Mouse (Mus musculus) spleen, adult 12 weeks (tissue): ENCODE measurements around the gene Cnga2.
"Not testable (repeated sequence)": the region's sequence is repeated elsewhere in the genome, so short reads cannot be mapped to it uniquely, and the experiment has no call there.

Experiments used
- DNase-seq: peaks from one replicate; pipeline ENCODE4 v3.0.0; 2022; ENCODE audit warnings: low spot score

The Cnga2 gene

DNA sequence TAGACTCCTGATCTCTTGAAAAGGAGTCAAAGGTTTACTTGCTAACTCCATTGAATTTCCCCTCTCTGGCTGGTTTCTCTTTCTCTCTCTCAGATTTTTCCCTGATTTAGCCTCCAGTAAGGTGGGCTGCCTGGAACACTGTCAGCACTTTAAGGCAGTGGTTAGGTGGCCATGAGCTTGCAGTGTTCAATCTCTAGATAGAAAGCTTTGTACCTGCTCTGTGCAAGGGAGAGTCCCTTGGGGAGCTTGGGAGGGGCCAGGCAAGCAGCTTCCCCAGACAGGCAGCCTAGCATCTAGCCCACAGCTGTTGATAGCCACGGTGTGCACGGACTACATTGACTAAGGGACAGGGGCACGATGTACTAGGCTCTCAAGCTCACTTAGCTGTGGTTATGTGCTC is at the start of gene Cnga2:
Gene Cnga2, plus strand, starts transcription at position 301 of the 400 bp plus-strand sequence.
- DNase-seq: no peak

DNA sequence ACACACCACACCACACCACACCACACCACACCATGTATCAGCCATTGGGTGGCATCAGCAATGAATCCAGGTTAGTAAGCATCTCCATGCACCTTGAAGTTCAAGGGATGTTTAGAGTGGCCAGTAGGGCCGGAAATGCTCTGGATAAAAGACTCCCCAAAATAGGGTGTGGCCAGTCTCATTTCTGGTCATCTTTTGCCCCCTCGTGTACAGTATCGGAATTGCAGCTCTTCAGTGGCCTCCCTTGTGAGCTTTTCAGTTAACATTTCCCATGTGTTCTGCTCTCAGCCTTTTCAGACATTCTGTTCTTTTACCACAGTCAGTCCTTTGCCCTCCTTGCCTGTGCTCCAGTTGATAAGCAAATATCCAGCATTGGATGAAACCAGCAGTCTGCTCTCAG is 45.0 kb upstream of the Cnga2 start:
- no peak for DNase-seq

DNA sequence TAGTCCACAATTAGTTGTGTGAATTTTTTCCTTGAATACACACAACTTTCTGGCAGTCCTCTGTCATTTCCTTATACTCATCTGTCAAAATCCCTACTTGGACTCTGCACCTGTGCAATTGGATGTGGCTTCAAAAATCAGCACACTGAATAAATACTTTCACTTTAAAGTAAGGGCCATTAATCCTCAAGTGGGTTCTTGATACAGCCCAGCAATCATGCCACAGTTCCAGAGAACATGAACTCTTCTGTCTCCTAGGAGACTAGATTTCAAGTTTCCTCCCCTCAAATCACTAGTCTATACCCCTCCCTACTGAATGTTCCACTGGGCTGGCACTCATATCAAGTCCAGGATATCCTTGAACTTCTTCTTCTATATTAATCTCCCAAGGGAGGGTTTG is 33.3 kb upstream of the Cnga2 start:
- DNase-seq: no peak

DNA sequence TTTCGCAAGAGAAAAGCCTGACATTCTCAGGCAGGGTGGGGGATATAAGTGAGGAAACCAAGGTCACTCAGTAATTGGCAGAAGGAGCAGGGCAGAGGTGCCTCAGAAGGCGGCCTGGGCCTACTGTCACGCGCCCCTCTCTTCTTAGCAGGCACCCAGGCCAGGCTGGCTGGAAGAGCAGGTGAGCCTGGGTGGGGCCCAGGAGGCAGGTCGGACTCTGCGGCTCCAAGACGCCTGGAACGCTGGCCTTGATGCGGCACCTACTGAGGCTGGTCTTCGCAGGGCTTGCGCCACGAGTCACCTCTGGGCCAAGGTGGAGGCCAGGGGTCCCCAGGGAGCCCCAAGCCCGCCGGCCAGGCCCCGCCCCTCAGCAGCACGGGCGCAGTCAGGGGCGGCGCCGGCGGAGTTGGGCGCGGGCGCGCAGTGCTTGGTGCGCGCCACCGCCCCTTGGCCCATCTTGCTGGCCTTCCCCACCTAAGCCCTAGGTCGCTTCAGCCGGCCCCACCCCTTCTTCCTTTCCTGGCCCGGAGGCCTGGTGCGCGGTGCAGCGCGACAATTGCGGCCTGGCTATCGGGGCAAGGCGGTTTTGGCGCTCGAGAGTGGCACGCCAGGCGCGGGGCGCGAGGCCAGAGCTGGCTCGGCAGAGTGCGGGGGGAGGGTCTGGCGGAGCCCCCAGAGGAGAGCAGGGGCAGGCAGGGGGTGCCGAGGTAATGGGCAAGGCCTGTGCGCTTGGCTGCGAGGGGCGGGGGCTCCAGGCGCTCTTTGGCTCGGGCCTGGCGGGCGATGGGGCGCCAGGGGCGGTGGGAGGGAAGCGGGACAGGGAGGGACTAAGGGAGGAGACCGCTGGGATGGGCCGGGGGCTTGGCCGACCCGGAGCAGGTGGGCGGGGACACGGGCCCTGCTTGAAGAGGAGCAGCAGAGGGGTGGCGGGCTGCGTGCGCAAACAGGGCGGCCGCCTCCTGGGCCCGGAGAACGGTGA is 29.3 kb upstream of the Cnga2 start, which contains the start of gene Prrg3:
Gene Prrg3, plus strand, starts transcription at position 552 of the 979 bp plus-strand sequence.
- DNase-seq: no peak

DNA sequence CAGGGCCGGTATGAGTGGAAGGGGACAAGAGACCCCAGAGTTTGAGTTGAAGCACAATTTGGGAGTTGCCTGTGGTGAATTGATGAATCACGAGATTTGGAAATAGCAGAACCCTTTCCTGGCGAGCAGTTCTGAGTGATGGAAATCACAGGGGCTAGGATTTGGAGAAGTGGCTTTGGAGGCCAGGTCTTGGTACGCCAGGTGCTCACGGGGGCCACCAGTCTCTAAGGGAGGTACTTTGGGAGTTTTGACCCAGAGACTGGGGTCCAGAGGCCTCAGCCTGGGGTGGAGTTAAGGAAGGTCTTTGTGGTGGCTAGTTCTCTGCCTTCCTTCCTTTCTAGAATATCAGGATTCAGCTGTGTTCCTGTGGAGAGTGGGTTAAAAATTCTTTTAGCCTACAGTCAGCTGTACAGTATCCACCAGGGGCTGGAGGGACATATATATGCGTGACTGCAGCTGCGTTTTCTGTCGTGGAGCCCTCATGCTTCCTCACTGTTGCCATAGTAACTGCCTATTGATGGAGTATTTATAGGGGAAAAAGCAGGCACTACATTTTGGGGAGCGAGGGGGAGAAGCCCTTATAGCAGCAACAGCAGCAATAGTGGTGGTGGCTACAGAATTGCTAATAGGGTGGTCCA is 28.3 kb upstream of the Cnga2 start:
- DNase-seq: no peak

DNA sequence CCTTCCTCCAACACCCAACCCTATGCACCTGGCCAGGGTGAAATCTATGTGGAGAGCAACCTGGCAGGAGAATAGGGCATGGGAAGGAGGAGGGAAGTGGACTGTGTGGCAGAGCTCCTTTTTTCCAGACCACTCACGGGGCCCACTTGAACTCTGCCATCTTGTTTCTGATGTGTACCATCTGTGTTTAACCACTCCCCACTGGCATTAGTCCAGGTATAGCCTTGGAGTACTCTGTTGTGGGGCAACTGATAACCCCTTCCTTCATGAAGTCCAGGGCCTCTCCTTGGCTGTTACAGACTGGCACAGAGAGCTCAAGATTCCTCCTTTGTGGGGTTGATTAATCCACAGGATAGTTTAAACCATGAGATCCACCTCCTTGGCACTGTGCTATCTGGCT is 23.4 kb upstream of the Cnga2 start:
- DNase-seq: no peak

DNA sequence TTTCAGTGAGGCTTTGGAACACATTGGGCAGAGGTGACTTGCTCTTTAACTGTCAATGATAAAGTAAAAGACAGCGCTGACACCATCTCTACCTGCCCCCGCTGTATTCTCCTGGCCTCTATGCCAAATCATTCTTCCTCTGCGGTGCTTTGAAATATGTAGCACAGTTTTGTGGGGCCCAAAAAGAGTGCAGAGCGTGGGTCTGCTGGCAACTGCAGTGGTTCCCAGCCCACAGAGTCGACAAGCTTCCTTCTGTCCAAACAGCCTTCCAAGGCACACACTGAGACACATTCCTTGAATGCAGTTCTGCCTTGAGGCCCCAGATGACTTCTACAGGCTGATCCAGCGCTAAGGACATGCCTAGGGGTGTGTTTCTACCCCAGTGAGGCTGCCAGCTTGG is 22.8 kb upstream of the Cnga2 start:
- DNase-seq: no peak

DNA sequence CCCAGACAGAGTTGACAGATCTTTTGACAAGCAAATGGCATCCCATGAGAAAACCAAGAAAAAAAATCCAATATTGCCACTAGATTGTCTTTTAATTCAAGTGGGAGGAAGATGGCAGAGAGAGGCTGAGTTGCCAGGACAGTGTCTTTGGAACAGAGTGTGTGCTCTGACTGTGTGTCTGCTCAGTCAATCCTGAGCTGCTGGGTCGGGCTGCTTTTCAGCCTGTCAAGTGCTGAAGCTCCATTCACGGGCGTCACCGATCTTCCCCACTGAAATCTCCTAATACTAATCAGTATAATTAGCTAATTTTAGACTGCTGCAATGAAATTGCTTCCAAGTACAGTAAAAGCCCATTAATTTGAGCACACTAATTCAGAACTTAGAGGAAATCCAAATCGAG is 20.3 kb upstream of the Cnga2 start:
- DNase-seq: no peak

DNA sequence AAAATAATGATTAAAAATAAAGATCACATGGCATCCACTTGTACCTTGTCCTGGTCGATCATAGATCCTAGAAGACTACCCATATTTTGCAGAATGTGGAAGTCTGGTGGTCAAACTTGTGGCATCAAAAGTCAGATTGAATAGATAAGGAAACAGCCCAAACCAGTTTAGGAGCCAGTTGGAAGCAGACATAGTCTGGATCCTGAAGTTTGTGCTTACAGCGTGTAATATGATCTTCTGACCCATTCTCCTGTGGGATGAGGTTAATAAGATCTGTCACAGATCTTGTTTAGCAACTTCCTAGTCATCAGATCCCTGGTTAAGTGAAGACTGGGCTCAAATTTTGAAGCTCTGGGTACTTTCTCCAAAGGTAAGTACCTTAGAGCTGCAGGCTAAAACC is 19.0 kb upstream of the Cnga2 start, which contains the start of gene Fate1:
Gene Fate1, plus strand, starts transcription at position 301 of the 400 bp plus-strand sequence.
- DNase-seq: no peak

DNA sequence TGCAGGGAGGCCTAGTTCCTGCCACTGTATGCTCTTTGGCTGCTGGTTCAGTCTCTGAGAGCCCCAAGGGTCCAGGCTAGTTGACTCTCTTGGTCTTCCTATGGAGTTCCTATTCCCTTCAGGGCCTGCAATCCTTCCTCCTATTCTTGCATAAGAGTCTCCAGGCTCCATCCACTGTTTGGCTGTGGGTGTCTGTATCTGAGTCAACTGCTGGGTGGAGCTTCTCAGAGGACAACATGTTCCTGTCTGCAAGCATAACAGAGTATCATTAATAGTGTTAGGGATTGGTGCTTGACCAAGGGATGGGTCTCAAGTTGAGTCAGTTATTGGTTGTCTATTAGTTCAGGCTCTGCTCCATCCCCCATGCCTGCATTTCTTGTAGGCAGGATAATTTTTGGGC is 14.0 kb upstream of the Cnga2 start:
- not testable (repeated sequence) for DNase-seq

DNA sequence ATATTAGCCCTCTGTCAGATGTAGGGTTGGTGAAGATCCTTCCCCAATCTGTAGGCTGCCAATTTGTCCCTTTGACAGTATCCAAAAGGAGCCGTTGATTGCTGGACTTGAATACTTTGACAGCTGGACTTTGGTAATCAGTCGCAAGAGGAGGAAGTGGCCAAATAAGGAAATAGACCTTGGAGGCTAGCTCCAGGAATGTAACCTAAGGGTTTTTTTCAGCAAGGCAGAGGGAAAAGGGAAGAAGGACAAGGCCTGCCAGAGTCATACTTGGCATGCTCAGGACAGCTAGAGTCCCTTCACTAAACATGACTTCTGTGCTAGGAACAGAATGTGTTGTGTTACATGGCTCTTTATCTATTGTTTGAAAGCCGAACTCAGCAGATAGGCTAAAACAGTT is 11.2 kb upstream of the Cnga2 start:
- DNase-seq: no peak

DNA sequence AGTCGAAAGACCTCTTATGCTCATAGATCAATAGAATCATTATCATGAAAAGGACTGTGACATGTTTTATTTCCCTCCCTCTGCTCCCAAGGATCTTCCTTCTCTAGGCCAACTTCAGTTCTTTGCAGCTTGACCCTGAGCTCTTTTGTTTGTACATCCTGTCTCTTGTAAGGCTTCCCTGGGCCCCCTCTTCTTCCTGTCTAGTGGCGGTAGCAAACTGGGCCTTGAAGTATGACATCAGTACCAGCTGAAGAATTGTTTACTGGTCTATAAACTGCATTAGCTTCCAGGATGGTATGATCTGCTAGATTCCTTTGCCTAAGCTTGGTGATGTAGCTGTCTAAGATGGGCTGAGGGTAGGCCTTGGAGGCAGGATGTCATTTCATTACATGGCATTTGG is 10.3 kb upstream of the Cnga2 start:
- no peak for DNase-seq

DNA sequence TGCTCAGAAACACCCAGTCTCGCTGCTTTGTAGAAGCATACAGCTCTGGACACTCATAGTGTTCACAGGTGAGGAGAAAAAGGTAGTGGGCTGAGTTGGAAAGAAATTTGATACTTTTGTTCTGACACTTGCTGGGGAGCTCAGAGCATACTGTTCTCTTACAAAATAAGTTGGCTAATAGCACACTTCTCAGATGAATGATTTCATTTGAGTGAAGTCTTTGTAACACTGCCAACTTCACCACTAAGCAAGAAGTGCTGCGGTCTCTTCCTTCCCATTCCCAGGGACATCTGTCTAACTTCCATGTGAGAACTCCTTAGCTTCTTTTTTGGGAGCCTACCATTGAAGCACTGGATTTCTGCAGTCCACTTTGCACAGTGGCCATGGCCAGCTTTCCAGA is 8.4 kb upstream of the Cnga2 start:
- no peak for DNase-seq

DNA sequence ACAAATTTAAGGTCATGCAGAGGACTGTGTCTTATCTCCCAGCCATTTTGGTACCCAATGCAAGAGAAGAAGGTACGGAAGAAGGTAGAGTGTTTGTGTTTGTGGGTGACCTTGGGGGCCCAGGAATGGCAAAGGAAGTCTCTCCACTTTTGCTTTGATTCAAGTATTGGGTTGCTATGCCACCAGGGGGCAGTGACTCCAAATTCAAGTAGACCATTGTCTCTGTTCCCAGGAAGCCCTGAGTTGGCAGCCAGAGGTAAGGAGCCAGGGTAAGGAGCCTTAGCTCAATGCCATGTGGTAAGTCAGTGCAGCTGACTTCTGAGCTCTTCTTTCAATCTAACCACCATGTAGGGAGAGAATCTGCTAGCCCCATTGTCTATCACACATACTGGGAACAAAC is 7.9 kb upstream of the Cnga2 start:
- no peak for DNase-seq

DNA sequence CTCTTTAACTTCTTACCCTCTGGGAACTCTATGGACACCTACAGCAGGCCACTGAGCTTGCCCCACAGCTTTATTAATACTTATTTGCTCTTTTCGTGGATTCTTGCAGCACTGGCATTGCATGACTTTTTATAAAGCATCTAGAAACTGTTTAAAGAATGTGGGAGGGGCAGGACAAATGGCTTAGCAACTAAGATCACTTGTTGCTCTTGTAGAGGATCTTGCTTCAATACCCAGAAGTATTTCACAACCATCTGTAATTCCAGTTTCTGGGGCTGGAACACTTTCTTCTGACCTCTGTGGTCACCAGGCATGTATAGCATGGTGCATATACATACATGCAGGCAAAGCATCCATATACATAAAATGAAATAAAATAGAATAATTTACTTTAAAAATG is 4.3 kb downstream of the Cnga2 start:
- DNase-seq: no peak

DNA sequence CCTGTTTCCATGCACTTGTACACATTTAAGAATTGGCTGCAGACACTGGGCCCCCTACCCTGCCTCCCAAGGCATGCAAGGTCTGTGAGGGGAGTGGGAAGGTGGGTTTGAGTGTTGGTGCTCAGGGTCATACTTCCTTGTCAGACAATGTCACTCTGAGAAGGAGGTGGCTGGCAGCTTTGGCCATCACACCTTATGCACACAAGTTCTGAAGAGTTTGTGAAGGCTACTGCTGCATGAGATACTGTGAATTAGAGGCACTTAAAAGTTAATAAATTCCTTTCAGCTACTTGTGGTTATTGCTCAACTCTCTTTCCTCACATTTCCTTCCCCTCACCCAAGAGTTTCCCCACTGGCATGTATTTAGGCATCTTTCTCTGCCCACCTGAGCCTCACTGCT is 18.3 kb downstream of the Cnga2 start:
- DNase-seq: no peak

DNA sequence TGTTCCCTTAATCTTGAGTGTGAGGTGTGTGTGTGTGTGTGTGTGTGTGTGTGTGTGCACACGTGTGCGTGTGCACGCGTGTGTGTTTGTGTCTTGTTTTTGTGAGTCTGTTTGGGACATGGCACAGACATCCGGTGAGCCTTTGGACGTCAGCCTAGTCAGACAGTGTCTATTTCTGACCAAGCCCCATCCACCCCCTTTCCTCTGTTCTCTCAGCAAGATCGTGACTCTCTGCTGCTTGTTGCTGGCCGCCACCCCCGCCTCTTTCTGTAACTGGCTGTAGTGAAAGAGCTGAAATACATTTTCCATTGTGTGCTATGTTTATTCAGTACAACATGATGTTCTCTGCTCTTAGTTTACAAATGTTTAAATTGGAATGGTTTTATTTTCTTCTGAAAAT is 20.6 kb downstream of the Cnga2 start:
- DNase-seq: no peak

DNA sequence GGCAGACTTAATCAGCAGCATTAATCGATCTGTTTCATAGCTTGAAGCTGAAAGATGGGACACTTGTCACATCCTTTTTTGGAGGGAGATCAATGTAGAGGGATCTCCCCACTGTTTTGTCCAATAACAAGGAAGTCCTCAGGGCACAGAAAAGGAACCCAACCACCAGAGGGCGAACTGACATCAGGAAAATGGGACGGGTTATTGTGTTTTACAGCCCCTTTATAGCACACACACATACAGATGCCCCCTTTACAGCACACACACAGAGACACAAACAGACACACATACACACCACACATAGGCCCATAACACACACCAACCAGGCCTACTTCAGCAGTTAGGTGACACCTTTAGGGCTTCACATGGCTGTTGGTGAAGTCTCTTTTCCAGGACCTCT is 21.2 kb downstream of the Cnga2 start:
- DNase-seq: no peak

DNA sequence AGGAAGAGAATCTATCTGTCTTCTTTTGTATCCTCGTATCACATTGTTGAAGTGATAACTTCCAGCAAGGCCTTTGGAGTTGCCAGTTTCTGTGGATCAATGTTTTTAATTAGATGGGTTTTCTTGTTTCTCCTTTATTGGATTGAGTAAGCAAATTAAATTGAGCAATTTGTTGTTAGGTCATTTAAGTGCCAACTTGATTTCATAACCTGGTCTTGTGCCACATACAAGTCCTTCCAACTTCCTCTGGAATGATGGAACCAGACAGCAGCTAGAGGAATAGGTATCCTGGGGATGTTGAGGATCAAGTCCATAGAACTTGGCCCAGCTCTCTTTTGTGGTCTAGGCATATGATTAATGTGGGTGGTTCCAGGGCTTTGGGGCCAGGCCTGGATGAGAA is 30.6 kb downstream of the Cnga2 start:
- DNase-seq: no peak

DNA sequence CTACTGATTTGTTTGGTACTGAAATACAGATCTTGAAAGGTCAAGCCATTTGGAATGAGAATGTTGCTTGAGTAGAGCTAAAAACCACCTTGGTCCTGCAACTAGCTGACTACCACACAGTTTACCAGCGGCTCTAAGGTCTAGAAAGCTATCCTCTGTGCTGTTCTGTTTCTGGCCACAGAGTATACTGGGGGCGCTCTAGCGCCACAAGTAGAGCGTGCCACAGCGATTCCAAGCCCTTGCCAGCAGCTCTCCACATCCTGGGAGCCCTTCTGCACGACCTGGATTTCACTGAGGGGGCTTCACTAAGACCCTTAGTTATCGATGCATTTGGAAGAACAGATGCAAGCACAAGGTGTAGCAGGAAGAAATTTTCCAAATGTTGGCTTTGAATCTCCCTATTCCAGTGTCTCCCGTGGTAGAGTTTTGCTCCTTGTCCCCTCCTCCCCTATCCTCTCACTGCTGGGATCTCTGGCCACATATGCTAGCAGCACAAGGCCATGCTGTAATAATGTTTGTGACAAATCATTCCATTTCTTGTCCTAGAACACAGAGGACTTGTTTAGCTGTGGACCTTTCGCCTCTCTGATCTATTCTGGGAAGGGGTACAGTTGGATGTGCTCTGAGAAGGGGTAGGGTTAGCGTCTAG is 31.2 kb downstream of the Cnga2 start:
- no peak for DNase-seq

DNA sequence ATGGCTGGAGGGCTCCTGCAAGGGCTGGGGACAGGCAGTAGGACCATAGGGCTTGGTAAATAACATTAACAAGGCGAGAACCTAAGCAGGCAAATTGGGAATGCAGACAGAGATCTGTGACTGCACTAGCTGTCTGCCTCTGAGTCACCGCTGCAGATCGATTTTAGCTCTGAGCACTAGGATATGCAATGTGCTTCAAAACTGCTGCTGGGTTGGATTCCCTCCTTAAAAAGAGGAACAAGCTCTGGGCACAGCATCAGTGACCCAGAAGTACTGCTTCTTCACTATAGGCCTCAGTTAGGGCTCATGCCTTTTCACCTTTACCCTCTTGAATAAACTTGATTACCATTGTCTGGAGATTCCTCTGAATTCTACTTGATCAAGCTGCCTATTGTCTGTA is 31.9 kb downstream of the Cnga2 start:
- DNase-seq: no peak

DNA sequence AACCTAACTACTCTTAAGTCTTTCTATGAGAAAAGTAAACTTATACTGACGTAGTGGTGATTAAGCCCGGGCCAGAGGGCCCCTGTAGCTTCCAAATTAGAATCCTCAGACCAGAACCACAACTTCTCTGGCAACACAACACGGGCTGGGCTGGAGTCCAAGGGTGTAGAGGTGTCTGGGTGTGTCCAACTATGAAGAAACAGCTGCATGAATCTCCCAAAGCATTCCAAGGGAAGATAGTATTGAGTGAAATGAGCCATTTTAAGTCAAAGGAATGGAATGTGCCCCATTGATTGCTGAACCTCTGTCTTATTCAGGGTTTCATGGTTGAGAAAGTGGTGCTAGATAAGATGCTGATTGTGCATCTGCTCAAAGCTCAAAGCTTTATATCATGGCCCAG is 52.4 kb downstream of the Cnga2 start:
- DNase-seq: no peak

DNA sequence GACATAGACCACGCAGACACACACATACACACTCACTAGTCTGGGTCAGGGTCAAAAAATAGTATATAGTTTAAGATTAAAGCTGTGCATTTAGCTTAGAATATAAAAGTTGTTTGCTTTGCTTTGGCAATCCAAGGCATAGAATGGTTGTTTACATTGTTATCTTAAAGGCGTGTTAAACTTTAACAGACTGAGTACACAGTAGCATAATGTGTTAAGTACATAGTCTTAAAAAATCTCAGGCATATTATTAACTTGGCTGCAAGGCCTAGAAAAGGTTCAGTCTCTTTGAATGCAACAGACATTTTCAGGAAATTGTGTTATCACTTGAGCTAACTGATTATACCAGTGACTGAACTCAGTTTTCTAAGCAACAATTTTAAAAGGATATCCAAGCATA is 56.3 kb downstream of the Cnga2 start:
- no peak for DNase-seq
